Mouse (Mus musculus) cerebellum, adult 2 months (tissue): ENCODE measurements around the gene Ctnnbl1.

ENCODE experiments used
- CTCF ChIP-seq: fragments of 200-500 bp; IDR thresholded peaks from 2 replicates; pipeline ENCODE4 v1.5.1; 2011; ENCODE audit warnings: low read depth, mild to moderate bottlenecking, control low read depth, low read length, moderate library complexity, borderline replicate concordance; ENCODE audit not compliant: insufficient read depth
- POLR2A ChIP-seq: fragments of 200-500 bp; IDR thresholded peaks from 2 replicates; pipeline ENCODE4 v1.6.1; 2011; ENCODE audit warnings: low read length, control low read depth, borderline replicate concordance; ENCODE audit not compliant: insufficient read depth

DNA sequence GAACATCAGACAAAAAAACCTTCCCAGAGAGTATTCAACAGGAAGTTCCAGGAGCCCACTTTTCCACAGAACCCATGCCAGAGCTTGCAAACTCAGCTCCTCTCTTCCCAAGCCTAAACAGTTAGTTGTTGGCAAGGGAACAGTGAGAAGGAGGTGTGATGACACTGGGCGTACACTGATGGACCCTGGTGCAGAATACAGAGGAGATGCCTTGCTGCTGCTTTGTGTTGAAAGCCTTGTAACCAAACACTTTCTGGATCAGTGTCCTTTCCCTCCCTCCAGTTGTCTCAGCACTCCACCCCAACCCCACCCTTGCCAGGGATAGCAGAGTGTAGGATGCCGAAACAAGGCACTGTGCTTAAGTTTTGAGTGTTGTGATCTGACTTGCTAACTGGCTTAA lies 107.5 kb downstream of the Ctnnbl1 start:
- TF ChIP-seq CTCF: no peak
- TF ChIP-seq POLR2A: no peak
